Mouse (Mus musculus): ENCODE measurements around the gene Usp50. TPM values are rescaled to one million over a fixed set of nuclear protein-coding genes. Genes with fewer than 3 reads are reported as not detected.

Gene Usp50
- total and polyA plus RNA-seq, 2 experiments from 2014 or later = 0.14 to 2.1 TPM

- Histone ChIP-seq H3K4me2 (ENCODE audit: low read depth) (no peak overlapping the region), H3K9me3 (ENCODE audit: low read length) (no peaks in the 10 kb centered on the region), H3K27ac (ENCODE audit: low read depth, low read length) (no peak overlapping the region), H3K27me3 (ENCODE audit: insufficient read depth, low read length) (no peaks in the 10 kb centered on the region), H3K4me3 (ENCODE audit: low read depth, low read length) (no peak overlapping the region), H3K9ac (no peak overlapping the region), H3K36me3 (ENCODE audit: insufficient read depth) (no peaks in the 10 kb centered on the region), H3K4me1 (ENCODE audit: insufficient read depth) (no peaks in the 10 kb centered on the region)
- WGBS = 74% methylated on average over 4 of the region's 4 CpGs
- TF ChIP-seq CTCF (IDR thresholded peaks at IDR 0.05; ENCODE audit: low read depth) = no peak
- DNase-seq (no peak), ATAC-seq (no peak)
Measured at GRCm38 (mm10) chr2:126775951-126776350, 7.3 kb downstream of the Usp50 start.

- Histone ChIP-seq H3K4me2 (ENCODE audit: low read depth) (no peak overlapping the region), H3K36me3 (ENCODE audit: insufficient read depth) (no peaks in the 10 kb centered on the region), H3K9me3 (ENCODE audit: low read length) (no peaks in the 10 kb centered on the region), H3K27ac (ENCODE audit: low read depth, low read length) (no peak overlapping the region), H3K4me1 (ENCODE audit: insufficient read depth) (no peaks in the 10 kb centered on the region), H3K4me3 (ENCODE audit: low read depth, low read length) (no peak overlapping the region), H3K27me3 (ENCODE audit: insufficient read depth, low read length) (no peaks in the 10 kb centered on the region), H3K9ac (no peak overlapping the region)
- TF ChIP-seq CTCF (IDR thresholded peaks at IDR 0.05; ENCODE audit: low read depth) = no peak
- 87% methylated on average over 5 of the region's 5 CpGs for WGBS
- DNase-seq = no peak
- no peak for ATAC-seq
Measured at GRCm38 (mm10) chr2:126772217-126772616, 11.1 kb downstream of the Usp50 start.

- 73% methylated on average over 19 of the region's 19 CpGs for WGBS
Measured at GRCm38 (mm10) chr2:126769431-126770181, 13.7 kb downstream of the Usp50 start.

GRCm38 (mm10) chr2:126768194-126768593 is 15.1 kb downstream of the Usp50 start:
- Histone ChIP-seq H3K4me1 (ENCODE audit: insufficient read depth) (no peaks in the 10 kb centered on the region), H3K9me3 (ENCODE audit: low read length) (no peaks in the 10 kb centered on the region), H3K9ac (no peak overlapping the region), H3K36me3 (ENCODE audit: insufficient read depth) (0 out of 2 replicates have a peak, but pooled peaks cover 3% of the 10 kb centered on the region), H3K27me3 (ENCODE audit: insufficient read depth, low read length) (no peaks in the 10 kb centered on the region), H3K4me3 (ENCODE audit: low read depth, low read length) (no peak overlapping the region), H3K27ac (ENCODE audit: low read depth, low read length) (no peak overlapping the region), H3K4me2 (ENCODE audit: low read depth) (no peak overlapping the region)
- WGBS = 74% methylated on average over 4 of the region's 4 CpGs
- ATAC-seq = no peak
- no peak for DNase-seq
- TF ChIP-seq CTCF (IDR thresholded peaks at IDR 0.05; ENCODE audit: low read depth) = peak; percentile 20; the same call in 1 of the 2 replicates

More at GRCm38 (mm10) chr2:126769431-126770181, 13.7 kb downstream of the Usp50 start:
- Histone ChIP-seq H3K27ac (ENCODE audit: low read depth, low read length) (no peak overlapping the region), H3K4me2 (ENCODE audit: low read depth) (no peak overlapping the region), H3K9ac (no peak overlapping the region), H3K36me3 (ENCODE audit: insufficient read depth) (no peaks in the 10 kb centered on the region), H3K9me3 (ENCODE audit: low read length) (no peaks in the 10 kb centered on the region), H3K4me3 (ENCODE audit: low read depth, low read length) (no peak overlapping the region), H3K4me1 (ENCODE audit: insufficient read depth) (no peaks in the 10 kb centered on the region), H3K27me3 (ENCODE audit: insufficient read depth, low read length) (no peaks in the 10 kb centered on the region)
- no peak for TF ChIP-seq CTCF (IDR thresholded peaks at IDR 0.05; ENCODE audit: low read depth)
- ATAC-seq = no peak
- DNase-seq = no peak

GRCm38 (mm10) chr2:126767599-126767998 is 15.7 kb downstream of the Usp50 start:
- no peak overlapping the region for H3K9ac ChIP-seq
- no peak for DNase-seq
- no peaks in the 10 kb centered on the region for H3K4me1 ChIP-seq (ENCODE audit: insufficient read depth)
- H3K27ac ChIP-seq (ENCODE audit: low read depth, low read length) = no peak overlapping the region
- WGBS = 97% methylated on average over 3 of the region's 3 CpGs
- no peak for ATAC-seq
- no peaks in the 10 kb centered on the region for H3K9me3 ChIP-seq (ENCODE audit: low read length)
- H3K27me3 ChIP-seq (ENCODE audit: insufficient read depth, low read length) = no peaks in the 10 kb centered on the region
- TF ChIP-seq CTCF (IDR thresholded peaks at IDR 0.05; ENCODE audit: low read depth) = no peak
- no peak overlapping the region for H3K4me3 ChIP-seq (ENCODE audit: low read depth, low read length)
- H3K36me3 ChIP-seq (ENCODE audit: insufficient read depth) = peaks cover 7% of the 10 kb centered on the region
- H3K4me2 ChIP-seq (ENCODE audit: low read depth) = no peak overlapping the region

GRCm38 (mm10) chr2:126765867-126766582 is 17.2 kb downstream of the Usp50 start:
- Histone ChIP-seq H3K4me2 (ENCODE audit: low read depth) (no peak overlapping the region), H3K4me1 (ENCODE audit: insufficient read depth) (no peaks in the 10 kb centered on the region), H3K27me3 (ENCODE audit: insufficient read depth, low read length) (no peaks in the 10 kb centered on the region), H3K36me3 (ENCODE audit: insufficient read depth) (peaks cover 23% of the 10 kb centered on the region), H3K27ac (ENCODE audit: low read depth, low read length) (no peak overlapping the region), H3K4me3 (ENCODE audit: low read depth, low read length) (no peak overlapping the region), H3K9me3 (ENCODE audit: low read length) (no peaks in the 10 kb centered on the region), H3K9ac (no peak overlapping the region)
- ATAC-seq (peak; percentile 90), DNase-seq (peak; percentile 34)
- TF ChIP-seq CTCF (IDR thresholded peaks at IDR 0.05; ENCODE audit: low read depth) = no peak
- 35% methylated on average over 11 of the region's 11 CpGs for WGBS

GRCm38 (mm10) chr2:126759351-126759750 is 23.9 kb downstream of the Usp50 start:
- no peak for TF ChIP-seq CTCF (IDR thresholded peaks at IDR 0.05; ENCODE audit: low read depth)
- WGBS = 91% methylated on average over 7 of the region's 7 CpGs

More at GRCm38 (mm10) chr2:126759351-126759750, 23.9 kb downstream of the Usp50 start:
- no peak for DNase-seq
- H3K4me1 ChIP-seq (ENCODE audit: insufficient read depth) = no peaks in the 10 kb centered on the region
- H3K27me3 ChIP-seq (ENCODE audit: insufficient read depth, low read length) = no peaks in the 10 kb centered on the region
- H3K4me3 ChIP-seq (ENCODE audit: low read depth, low read length) = no peak overlapping the region
- H3K36me3 ChIP-seq (ENCODE audit: insufficient read depth) = peaks cover 77% of the 10 kb centered on the region
- ATAC-seq = no peak
- no peaks in the 10 kb centered on the region for H3K9me3 ChIP-seq (ENCODE audit: low read length)
- no peak overlapping the region for H3K4me2 ChIP-seq (ENCODE audit: low read depth)
- H3K9ac ChIP-seq = no peak overlapping the region
- no peak overlapping the region for H3K27ac ChIP-seq (ENCODE audit: low read depth, low read length)
